Mouse (Mus musculus) gastrocnemius, postnatal 14 days (tissue): ENCODE measurements at regions not wholly inside any gene's neighbourhood (a gene's known extent, or its start where the extent isn't known, plus 50 kb on each side); places are given as distances from the start of the nearest gene placed in this dataset.

ENCODE experiments used
- DNase-seq: peaks from one replicate; pipeline ENCODE4 v3.0.0; 2021; ENCODE audit warnings: mixed read lengths
- intact Hi-C: fragments of 180-260 bp; cut with DNase I; formaldehyde crosslinking; loops from one replicate; pipeline ENCODE4 v1.15.1; 2025; ENCODE audit warnings: low total_unique reads

GRCm38 (mm10) chrX:10770575-10770974 lies 55.8 kb downstream of the Mid1ip1 start:
- intact Hi-C loops, result no loop called here
- DNase-seq, result no peak

GRCm38 (mm10) chrX:10775714-10776515 lies 61.1 kb downstream of the Mid1ip1 start:
- DNase-seq, result peak; percentile 14
- intact Hi-C loops, result no loop called here

- intact Hi-C loops, result no loop called here
Observed at GRCm38 (mm10) chrX:10776516-10776818, 61.7 kb downstream of the Mid1ip1 start.

GRCm38 (mm10) chrX:10778014-10778413 lies 63.2 kb downstream of the Mid1ip1 start:
- DNase-seq, result no peak
- intact Hi-C loops, result no loop called here

More at GRCm38 (mm10) chrX:10776516-10776818, 61.7 kb downstream of the Mid1ip1 start:
- no peak for DNase-seq

- intact Hi-C loops, result no loop called here
- no peak for DNase-seq
Observed at GRCm38 (mm10) chrX:10786359-10786758, 71.5 kb downstream of the Mid1ip1 start.

- DNase-seq, result no peak
- intact Hi-C loops, result no loop called here
Observed at GRCm38 (mm10) chrX:10787057-10787456, 72.2 kb downstream of the Mid1ip1 start.

- intact Hi-C loops, result no loop called here
- no peak for DNase-seq
Observed at GRCm38 (mm10) chrX:10820313-10820920, 105.6 kb downstream of the Mid1ip1 start.

- intact Hi-C loops, result no loop called here
- DNase-seq, result no peak
Observed at GRCm38 (mm10) chrX:10833681-10834080, 118.9 kb downstream of the Mid1ip1 start.

- DNase-seq, result no peak
- intact Hi-C loops, result no loop called here
Observed at GRCm38 (mm10) chrX:10857089-10857488, 142.3 kb downstream of the Mid1ip1 start.

GRCm38 (mm10) chrX:10857668-10858067 lies 142.9 kb downstream of the Mid1ip1 start:
- intact Hi-C loops, result no loop called here

GRCm38 (mm10) chrX:10871613-10872012 lies 156.8 kb downstream of the Mid1ip1 start:
- no peak for DNase-seq
- intact Hi-C loops, result no loop called here

More at GRCm38 (mm10) chrX:10857668-10858067, 142.9 kb downstream of the Mid1ip1 start:
- no peak for DNase-seq

- intact Hi-C loops, result no loop called here
- DNase-seq, result no peak
Observed at GRCm38 (mm10) chrX:10877856-10878255, 163.0 kb downstream of the Mid1ip1 start.

GRCm38 (mm10) chrX:10878922-10879321 lies 164.1 kb downstream of the Mid1ip1 start:
- no peak for DNase-seq
- intact Hi-C loops, result no loop called here

- no peak for DNase-seq
- intact Hi-C loops, result no loop called here
Observed at GRCm38 (mm10) chrX:10883729-10884464, 169.1 kb downstream of the Mid1ip1 start.

- DNase-seq, result no peak
- intact Hi-C loops, result no loop called here
Observed at GRCm38 (mm10) chrX:10892815-10893214, 178.0 kb downstream of the Mid1ip1 start.

- intact Hi-C loops, result no loop called here
- no peak for DNase-seq
Observed at GRCm38 (mm10) chrX:10896193-10896955, 181.6 kb downstream of the Mid1ip1 start.

- no peak for DNase-seq
- intact Hi-C loops, result no loop called here
Observed at GRCm38 (mm10) chrX:10902686-10903085, 187.9 kb downstream of the Mid1ip1 start.

- DNase-seq, result no peak
Observed at GRCm38 (mm10) chrX:10904072-10904471, 189.3 kb downstream of the Mid1ip1 start.

GRCm38 (mm10) chrX:10904889-10905288 lies 190.1 kb downstream of the Mid1ip1 start:
- DNase-seq, result no peak
- intact Hi-C loops, result no loop called here

More at GRCm38 (mm10) chrX:10904072-10904471, 189.3 kb downstream of the Mid1ip1 start:
- intact Hi-C loops, result no loop called here
